Mouse (Mus musculus) G1E-ER4 (cell line): Measurements from ENCODE around the gene Ifnk. TPM values are rescaled to one million over a fixed set of nuclear protein-coding genes. Genes with fewer than 3 reads are reported as not detected.
A peak's percentile ranks its signal among the peaks of the same experiment; 100 is the strongest.

Experiments
- GATA1 ChIP-seq: IDR thresholded peaks from one replicate; pipeline ENCODE4 v1.8.0; 2012; ENCODE audit warnings: low read length, inconsistent platforms
- polyA plus RNA-seq: library from polyadenylated mRNA; stranded (reverse); fragments of >175 nt; gene quantifications from 2 replicates; pipeline ENCODE4 v1.2.3, GENCODE M21; 2012

Ifnk gene
- polyA plus RNA-seq, 1 experiment, result not detected

DNA sequence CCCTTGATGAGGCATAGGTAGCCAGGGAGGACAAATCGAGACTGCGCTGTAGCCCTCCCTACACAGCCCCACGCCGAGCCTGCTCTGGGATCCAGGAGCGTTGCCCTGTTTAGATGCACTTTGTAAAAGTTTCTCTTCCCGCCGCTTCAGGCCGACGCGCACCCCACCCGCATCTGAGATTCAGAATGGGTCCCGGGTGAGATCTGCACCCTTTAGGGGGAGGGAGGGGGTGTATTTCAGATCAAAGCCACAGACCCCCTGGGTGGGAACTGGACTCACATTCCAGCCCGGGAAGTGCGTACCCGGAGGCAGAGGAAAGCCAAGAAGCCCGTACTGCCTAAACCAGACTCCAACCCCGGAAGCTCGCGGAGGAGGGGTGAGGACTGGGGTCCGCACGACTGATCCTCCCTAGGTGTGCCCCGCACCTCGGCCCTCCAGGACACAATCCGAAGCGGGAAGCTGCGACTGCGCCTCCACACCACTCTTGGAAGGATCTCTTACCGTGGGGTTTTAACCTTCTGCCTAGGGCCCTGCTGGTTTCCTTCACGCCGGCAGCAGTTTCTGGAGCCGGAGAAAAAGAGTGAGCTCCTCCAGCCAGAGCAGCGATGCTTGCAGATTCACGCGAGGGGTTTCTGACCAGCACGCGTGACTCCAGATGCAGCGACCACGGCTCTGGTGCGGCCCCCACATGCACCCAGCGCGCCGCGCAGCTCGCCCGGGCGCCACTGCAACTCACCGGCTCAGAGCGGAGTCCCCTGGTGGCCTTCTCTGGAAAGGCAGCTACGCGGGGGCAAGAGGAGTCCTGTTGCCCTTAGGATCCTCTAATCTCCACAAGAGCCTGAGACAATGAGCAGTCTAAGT is 5.1 kb downstream of the Ifnk start, which contains the start of gene Mob3b:
Gene Mob3b, minus strand, starts transcription at position 734 of the 861 bp plus-strand sequence.
- no peak for TF ChIP-seq GATA1

GRCm38 (mm10) chr4:35157815-35158214 is 6.0 kb downstream of the Ifnk start:
- no peak for TF ChIP-seq GATA1

- no peak for TF ChIP-seq GATA1
Observed at GRCm38 (mm10) chr4:35165275-35165674, 13.4 kb downstream of the Ifnk start.

GRCm38 (mm10) chr4:35165947-35166346 is 14.1 kb downstream of the Ifnk start:
- TF ChIP-seq GATA1, result no peak

- TF ChIP-seq GATA1, result no peak
Observed at GRCm38 (mm10) chr4:35167855-35168254, 16.0 kb downstream of the Ifnk start.

DNA sequence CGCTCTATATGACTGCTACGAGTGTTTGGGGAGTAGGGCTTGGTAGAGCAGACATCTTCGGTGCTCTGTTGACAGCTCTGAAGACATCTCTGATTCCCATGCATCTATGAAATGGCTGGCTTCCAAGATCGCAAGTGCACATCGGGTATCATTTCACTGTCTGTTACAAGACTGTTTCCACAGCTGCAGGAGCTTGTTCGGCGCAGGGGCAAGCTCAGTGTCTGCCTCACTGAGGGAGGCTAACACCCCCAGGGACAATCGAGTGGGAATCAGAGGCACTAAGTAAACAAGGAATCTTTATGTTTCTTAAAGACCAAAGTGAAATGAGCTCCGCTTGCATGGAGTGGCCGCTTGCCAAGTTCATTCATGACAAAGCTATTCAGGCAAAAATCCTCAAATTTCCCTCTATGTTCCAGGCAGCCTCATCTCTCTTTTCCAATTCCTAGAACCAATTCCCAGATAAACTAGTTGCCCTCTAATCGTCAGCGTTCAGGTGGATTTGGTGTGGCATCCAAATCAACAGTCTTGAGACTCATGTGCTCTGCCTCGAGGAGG is 17.8 kb downstream of the Ifnk start:
- no peak for TF ChIP-seq GATA1

DNA sequence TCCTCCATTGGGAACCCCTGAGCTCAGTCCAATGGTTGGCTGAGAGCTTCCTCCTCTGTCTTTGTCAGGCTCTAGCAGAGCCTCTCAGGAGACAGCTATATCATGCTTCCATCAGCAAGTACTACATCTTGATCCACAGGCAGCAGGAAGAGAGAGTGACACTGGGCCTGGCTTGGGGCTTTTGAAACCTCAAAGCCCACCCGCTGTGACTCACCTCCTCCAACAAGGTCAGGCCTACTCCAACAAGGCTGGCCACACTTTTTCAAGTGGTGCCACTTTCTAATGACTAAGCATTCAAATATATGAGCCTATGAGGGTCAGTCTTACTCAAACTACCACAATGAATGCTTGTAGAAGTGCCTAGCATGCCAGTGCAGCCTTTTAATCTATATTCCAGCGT is 20.6 kb downstream of the Ifnk start:
- TF ChIP-seq GATA1, result no peak

DNA sequence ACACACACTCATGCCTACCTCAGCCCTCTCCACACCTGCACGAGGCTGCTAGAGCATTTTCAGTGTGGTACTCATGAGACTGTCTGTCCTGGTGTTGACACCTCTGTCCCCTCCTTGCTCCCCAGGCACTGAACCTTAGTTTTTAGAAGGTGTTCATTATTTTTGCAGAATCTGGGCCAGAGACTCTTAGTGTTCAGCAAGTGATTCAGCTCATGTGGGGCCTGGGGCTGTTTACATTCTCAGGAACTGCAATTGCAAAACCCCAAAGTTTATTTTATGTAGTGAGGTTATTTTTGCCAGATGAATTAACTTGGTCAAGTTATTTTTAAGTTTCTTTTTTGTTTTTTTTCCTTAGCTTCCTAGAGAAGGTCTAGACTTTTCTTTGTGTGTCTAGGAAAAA is 21.7 kb downstream of the Ifnk start:
- no peak for TF ChIP-seq GATA1

DNA sequence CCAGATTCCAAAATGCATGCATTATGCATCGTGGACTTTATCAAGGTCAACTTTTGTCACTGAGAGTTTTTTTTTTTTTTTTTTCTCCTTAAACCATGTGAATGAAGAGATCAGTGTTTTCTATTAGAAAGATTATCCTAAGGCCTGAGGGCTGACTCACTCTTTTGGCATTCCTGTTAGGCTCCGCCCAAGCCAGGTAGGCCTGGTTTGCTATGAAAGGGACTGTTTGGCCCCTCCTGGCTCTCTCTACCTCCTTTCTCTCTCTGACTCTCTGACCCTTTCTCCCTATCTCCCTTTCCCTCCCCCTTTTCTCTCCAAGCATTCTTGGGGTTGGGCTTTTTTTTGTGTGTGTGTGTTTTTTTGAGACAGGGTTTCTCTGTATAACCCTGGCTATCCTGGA is 23.7 kb downstream of the Ifnk start:
- TF ChIP-seq GATA1, result no peak

- TF ChIP-seq GATA1, result no peak
Observed at GRCm38 (mm10) chr4:35177926-35178645, 26.2 kb downstream of the Ifnk start.

- peak; percentile 8 for TF ChIP-seq GATA1
Observed at GRCm38 (mm10) chr4:35187617-35188326, 35.9 kb downstream of the Ifnk start.

DNA sequence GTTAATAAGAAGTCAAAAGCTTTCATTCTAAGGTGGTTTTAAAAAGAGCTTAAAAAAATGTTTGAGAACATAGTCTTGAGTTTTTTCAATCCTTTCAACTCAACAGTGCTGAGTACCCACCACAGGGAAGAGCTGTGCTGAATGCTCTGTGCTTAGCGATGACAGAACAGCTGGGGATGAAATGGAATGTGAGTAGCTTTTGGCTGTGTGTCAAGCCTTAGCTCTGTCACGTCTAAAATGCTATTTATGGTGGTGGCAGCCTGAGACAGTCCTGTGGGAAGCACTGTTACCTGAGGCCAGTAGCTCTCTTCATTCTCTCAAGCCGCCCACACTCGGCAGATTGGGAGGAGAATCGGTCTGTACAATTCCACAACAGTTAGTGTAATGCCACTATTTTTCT is 37.9 kb downstream of the Ifnk start:
- TF ChIP-seq GATA1, result no peak

DNA sequence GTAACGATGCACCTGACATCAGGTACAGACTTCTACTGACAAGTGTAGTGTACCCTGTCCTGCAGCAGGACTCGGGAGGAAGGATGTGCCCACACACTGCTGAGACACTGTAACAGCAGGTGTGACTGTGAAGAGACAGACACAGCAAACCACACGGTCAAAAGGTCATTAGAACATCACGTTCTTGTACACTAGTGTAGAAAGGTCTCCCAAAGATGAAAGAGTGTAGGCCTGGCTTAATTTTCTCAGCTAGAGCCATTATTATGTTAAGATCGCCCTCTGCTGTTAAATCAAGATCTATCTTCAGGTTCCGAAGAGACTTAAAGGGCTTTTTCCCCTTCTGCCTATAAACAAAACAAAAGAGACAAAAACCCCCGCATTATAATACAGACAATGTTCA is 40.9 kb downstream of the Ifnk start:
- no peak for TF ChIP-seq GATA1

GRCm38 (mm10) chr4:35201700-35202099 is 49.8 kb downstream of the Ifnk start:
- TF ChIP-seq GATA1, result peak; percentile 51

Other genes with a start within 250 kb of the Ifnk start
- not detected in 2 replicates for gene Mob3b, start 5.4 kb downstream of the Ifnk start, polyA plus RNA-seq
- 0.18 and 0.25 TPM in 2 replicates for gene C9orf72, start 74.1 kb downstream of the Ifnk start, polyA plus RNA-seq